Mouse (Mus musculus): ENCODE data around the gene Vps45.

- no peak for TF ChIP-seq POLR2A (IDR thresholded peaks at IDR 0.05; ENCODE audit: insufficient read depth, low read length)
- TF ChIP-seq EP300 (IDR thresholded peaks at IDR 0.05; ENCODE audit: insufficient read depth, low read depth, low read length): no peak
Observed at GRCm38 (mm10) chr3:95982129-95982528, 76.1 kb downstream of the Vps45 start.

Measured in ES-Bruce4 (cell line).